Mouse (Mus musculus): ENCODE measurements around the gene Nadk2. TPM values are rescaled to one million over a fixed set of nuclear protein-coding genes. Genes with fewer than 3 reads are reported as not detected.

Nadk2 gene
- polyA plus RNA-seq (2012; ENCODE audit: insufficient read depth, insufficient read length, missing spikeins): 31.2 and 43.1 TPM in 2 replicates

DNA sequence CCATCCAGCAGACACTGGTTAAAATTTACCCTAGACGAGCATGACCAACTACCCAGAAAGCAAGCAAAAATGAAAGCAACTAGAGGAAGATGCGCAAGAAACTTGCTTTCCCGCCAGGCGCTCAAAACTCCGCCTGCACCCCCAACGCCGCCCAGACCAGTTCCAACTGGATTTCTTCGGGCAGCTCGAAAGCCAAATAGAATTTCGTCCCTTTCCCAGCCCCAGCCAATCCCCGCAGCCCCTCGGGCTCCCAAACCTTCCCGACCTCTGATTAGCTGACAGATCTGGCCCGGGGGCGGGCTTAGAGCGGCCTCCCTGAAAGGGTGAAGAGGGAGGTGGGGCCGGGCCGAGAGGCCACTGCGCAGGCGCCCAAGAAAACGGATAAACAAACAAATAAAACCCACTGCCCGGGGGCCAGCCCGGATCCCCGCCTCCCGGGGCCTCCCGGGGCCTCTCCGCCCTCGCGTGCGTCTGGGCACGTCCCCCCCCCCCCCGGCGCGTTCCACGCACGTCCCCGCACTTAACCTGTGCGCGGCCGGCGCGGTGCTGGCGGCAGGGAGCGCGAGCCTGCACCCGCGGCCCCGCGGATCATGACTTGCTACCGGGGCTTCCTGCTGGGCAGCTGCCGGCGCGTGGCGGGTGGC is at the start of gene Nadk2:
TSS of gene Nadk2 (plus strand) at position 349 of the 644 bp plus-strand sequence.
- Histone ChIP-seq H3K4me3 (ENCODE audit: insufficient read depth, low read depth, low read length) (peak within 1 kb of the TSS; percentile 75), H3K4me1 (ENCODE audit: control insufficient read depth, insufficient read depth, insufficient read length, low read length) (peaks cover 8% of the 10 kb centered on the region; the same call in 1 of the 2 replicates), H3K27ac (replicated peaks; ENCODE audit: low read depth, low read length) (peak within 1 kb of the TSS; percentile 23)

DNA sequence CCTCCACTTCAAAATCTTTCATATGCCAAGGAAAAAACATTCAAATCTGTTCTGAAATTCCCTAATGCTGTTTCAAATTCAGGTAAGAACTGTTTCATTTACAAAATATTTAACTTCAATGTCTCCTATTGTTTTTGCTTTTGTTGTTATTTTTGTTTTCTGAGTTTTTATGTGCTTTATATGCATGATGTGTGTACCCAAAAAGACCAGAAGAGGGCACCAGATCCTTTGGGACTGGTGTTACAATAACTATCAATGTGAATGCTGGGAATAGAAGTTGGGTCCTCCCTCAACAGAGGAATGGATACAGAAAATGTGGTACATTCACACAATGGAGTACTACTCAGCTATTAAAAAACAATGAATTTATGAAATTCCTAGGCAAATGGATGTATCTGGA is 15.4 kb upstream of the Nadk2 start:
- Histone ChIP-seq H3K4me3 (ENCODE audit: insufficient read depth, low read depth, low read length) (no peak overlapping the region), H3K27ac (replicated peaks; ENCODE audit: low read depth, low read length) (no peak overlapping the region), H3K4me1 (ENCODE audit: control insufficient read depth, insufficient read depth, insufficient read length, low read length) (no peaks in the 10 kb centered on the region)

- Histone ChIP-seq H3K27ac (replicated peaks; ENCODE audit: low read depth, low read length) (no peak overlapping the region), H3K4me3 (ENCODE audit: insufficient read depth, low read depth, low read length) (no peak overlapping the region), H3K4me1 (ENCODE audit: control insufficient read depth, insufficient read depth, insufficient read length, low read length) (no peaks in the 10 kb centered on the region)
These were observed 11.2 kb upstream of the Nadk2 start for GRCm38 (mm10) chr15:9059856-9060255.

DNA sequence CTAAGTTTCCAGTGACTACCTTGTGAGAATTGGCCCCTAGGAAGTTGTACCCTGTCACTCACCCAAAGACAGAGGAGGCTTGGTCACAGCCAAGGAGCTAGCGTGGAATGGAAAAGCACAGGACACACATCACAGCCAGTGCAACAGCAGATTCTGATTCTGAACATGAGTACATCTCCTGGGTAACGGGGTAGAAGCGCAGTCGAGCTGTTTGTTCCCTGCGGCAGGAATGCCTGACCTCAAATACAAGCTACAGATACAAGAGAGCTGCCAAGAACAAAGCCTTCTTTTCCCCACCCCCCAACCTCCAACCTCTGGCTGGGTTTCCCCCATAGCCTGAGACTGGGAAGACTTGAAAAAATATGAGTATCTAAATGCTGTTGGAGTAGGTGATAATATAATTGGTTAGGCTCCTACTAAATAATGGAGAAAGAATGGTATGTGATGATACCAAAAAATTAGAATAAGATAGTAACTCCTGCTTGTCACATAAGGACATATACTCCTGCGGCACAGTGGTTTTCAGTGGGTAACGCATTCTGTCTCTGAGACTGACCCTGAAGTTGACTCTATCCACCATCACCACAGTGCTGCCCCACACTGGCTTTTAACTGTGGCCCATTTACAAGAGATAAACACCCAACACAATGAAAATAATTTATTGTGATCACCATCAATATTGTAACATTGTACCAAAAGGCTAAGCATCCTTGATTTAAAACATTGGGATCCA is 9.7 kb upstream of the Nadk2 start:
- no peak overlapping the region for H3K4me3 ChIP-seq (ENCODE audit: insufficient read depth, low read depth, low read length)
- H3K27ac ChIP-seq (replicated peaks; ENCODE audit: low read depth, low read length): no peak overlapping the region
- no peaks in the 10 kb centered on the region for H3K4me1 ChIP-seq (ENCODE audit: control insufficient read depth, insufficient read depth, insufficient read length, low read length)

DNA sequence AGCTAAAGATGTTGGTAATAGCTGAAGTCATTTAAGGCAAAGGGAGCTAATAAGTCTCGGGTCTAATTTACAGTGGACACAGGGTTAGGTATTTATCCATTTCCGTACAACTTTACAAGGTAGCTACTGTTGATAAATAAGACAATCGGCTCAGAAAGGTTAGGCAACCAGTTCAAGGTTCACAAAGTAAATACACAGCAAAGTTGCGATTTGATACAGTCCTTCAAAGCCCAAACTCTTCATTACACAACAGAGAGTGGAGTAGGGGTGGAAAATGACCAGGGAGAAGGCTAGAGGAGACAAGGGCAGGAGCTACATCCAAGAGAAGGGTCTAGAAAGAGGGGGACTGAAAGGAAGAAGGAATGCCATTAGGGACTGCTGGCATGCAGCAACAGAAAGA is 2.2 kb upstream of the Nadk2 start:
- Histone ChIP-seq H3K27ac (replicated peaks; ENCODE audit: low read depth, low read length) (no peak overlapping the region), H3K4me1 (ENCODE audit: control insufficient read depth, insufficient read depth, insufficient read length, low read length) (peaks cover 6% of the 10 kb centered on the region; the same call in 1 of the 2 replicates), H3K4me3 (ENCODE audit: insufficient read depth, low read depth, low read length) (no peak overlapping the region)

DNA sequence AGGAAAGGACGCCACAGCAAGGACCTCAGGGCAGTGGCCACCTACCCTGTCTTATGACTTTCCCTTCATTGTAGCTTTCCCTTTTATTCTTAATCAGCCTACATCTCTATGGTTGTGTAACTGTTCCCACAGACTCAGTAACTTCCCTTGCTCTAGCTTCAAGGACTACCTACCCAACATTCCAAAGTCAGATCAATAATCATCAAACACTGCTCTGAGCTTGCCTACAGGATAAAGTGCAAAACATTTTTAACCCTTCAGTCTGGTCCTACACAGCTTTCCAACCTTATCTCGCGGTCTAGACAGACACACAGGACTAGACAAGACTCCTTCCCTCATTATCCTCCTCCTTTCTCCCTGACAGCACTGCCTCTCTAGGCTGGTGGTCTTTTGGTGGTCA is 707 bp upstream of the Nadk2 start:
- Histone ChIP-seq H3K27ac (replicated peaks; ENCODE audit: low read depth, low read length) (no peak overlapping the region), H3K4me1 (ENCODE audit: control insufficient read depth, insufficient read depth, insufficient read length, low read length) (peaks cover 8% of the 10 kb centered on the region; the same call in 1 of the 2 replicates), H3K4me3 (ENCODE audit: insufficient read depth, low read depth, low read length) (peak overlapping the region; percentile 72)

DNA sequence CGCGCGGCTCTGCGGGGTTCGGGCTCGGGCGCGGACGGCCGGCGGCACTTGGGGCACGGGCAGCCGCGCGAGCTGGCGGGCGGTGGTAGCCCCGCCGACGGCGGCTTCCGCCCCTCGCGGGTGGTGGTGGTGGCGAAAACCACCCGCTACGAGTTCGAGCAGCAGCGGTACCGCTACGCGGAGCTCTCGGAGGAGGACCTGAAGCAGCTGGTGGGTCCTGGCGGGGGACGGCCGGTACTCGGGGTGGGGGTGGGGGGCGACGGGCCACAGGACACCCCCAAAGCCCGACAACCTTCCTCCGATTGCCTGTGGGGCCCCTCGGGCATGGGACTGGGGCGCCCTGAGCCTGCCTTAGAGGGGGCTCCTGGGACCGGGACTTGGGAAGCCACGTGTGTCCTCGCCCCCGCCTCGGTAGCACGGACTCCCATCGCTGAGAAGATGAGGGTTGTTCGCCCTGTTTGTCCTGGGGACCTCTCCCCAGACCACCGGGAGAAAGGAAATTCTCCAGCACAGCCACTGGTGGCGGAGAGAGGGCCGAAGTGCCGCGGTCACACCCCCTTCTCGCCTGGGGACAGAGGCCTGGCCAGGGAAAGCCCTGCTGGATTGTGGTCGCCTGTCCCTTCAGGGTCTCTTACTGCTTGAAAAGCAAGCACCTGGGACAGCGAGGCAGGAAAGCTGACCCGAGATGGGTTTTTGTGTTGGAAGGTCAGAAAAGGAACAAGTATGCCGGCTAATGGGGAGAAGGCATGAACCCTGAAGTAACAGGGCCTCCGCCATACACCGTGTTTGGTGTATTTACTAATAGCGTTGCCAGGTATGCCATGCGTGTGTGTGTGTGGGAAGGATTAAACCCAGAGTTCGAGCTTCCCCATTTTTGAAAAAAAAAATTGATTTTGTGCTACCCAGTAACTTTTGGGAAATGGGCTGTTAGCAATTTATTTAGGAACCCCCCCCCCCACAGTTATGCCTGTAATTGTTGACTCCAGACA is 790 bp downstream of the Nadk2 start:
- Histone ChIP-seq H3K4me3 (ENCODE audit: insufficient read depth, low read depth, low read length) (peak overlapping the region; percentile 75), H3K27ac (replicated peaks; ENCODE audit: low read depth, low read length) (peak overlapping the region; percentile 23), H3K4me1 (ENCODE audit: control insufficient read depth, insufficient read depth, insufficient read length, low read length) (peaks cover 8% of the 10 kb centered on the region; the same call in 1 of the 2 replicates)

- Histone ChIP-seq H3K4me3 (ENCODE audit: insufficient read depth, low read depth, low read length) (peak overlapping the region; percentile 32; the same call in 1 of the 2 replicates), H3K4me1 (ENCODE audit: control insufficient read depth, insufficient read depth, insufficient read length, low read length) (peaks cover 8% of the 10 kb centered on the region; the same call in 1 of the 2 replicates), H3K27ac (replicated peaks; ENCODE audit: low read depth, low read length) (no peak overlapping the region)
These were observed 1.6 kb downstream of the Nadk2 start for GRCm38 (mm10) chr15:9072630-9073029.

DNA sequence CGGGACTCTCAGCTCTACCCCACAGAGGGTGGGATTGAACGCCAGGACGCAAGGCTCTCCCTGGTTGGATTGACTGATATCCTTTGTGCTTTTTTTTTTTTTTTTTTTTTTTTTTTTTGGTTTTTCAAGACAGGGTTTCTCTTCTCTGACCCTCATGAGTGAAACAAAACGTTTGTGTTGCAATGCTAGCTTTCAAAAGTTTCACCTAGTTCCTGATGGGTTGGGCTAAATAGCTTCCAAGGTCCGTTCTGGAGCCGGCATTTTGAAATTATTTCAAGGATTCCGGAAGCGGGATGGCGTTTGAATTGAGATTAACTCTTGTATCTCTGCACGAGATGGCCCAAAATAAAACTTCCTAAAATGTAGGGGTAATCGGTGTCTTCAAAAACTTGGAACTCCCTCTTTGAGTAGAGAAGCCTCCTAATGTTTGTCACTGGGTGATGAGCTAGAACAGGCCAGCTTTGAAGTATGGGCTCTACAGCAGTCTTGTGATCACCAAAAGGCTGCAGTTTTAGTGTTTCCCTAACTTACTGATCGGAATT is 2.1 kb downstream of the Nadk2 start:
- peak overlapping the region; percentile 32; the same call in 1 of the 2 replicates for H3K4me3 ChIP-seq (ENCODE audit: insufficient read depth, low read depth, low read length)
- peak overlapping the region; percentile 8; the same call in 1 of the 2 replicates for H3K27ac ChIP-seq (replicated peaks; ENCODE audit: low read depth, low read length)
- H3K4me1 ChIP-seq (ENCODE audit: control insufficient read depth, insufficient read depth, insufficient read length, low read length): peaks cover 8% of the 10 kb centered on the region; the same call in 1 of the 2 replicates

DNA sequence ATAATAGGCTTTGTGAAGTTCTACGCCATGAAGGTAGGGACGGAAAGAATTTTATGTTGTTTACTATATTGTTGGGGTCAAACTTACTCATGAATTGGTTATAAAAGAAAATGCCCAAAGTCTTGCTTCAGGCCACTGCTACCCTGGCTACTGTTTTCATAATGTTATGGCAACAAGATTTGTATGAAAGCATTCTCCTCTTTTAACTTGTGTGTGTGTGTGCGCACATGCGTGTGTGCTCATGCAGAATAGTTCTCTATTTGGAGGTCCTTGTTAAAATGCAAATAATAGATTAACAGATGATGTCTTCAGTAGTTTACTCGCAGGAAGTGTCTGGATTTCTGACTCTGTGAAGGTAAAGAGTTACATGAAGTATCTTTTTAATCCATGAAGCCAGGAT is 2.6 kb downstream of the Nadk2 start:
- H3K27ac ChIP-seq (replicated peaks; ENCODE audit: low read depth, low read length): no peak overlapping the region
- H3K4me3 ChIP-seq (ENCODE audit: insufficient read depth, low read depth, low read length): no peak overlapping the region
- H3K4me1 ChIP-seq (ENCODE audit: control insufficient read depth, insufficient read depth, insufficient read length, low read length): peaks cover 8% of the 10 kb centered on the region; the same call in 1 of the 2 replicates

DNA sequence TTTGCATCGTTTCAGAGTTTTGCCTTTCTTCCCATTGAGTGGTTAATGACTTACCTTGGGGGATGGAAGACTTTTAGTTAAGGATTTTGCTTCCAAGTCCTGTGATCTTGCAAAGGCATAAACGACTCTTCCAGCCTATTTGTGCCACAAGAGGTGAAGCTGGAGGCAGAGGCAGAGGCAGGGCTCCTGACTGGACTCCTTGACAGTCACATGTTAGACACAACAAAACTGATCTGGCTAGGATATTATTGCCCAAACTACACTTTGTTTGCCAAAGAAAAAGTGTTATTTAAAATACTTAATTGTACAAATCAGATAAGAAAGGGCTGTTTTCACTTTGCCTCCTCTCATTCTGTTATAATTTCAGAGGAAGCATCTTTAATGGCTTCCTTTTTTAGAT is 3.1 kb downstream of the Nadk2 start:
- peaks cover 8% of the 10 kb centered on the region; the same call in 1 of the 2 replicates for H3K4me1 ChIP-seq (ENCODE audit: control insufficient read depth, insufficient read depth, insufficient read length, low read length)
- H3K4me3 ChIP-seq (ENCODE audit: insufficient read depth, low read depth, low read length): no peak overlapping the region
- H3K27ac ChIP-seq (replicated peaks; ENCODE audit: low read depth, low read length): no peak overlapping the region

DNA sequence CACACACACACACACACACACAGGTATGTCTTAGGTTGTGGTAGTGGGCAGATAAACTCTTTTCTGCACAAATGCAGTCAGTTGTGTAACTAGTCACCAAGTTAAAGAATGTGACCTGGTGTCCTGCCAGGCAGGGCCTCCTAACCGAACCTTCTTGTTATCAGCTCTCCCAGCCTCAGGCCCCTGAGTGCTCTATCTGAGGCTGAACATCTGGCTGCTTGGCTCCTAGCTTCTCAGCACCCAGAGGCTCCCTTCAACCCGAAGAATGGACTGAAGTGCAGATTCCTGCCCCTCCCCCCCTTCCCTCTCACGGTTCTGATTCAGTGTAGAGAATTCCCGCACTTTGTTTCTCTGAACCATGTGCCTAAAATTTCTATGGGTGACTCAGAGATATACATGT is 3.6 kb downstream of the Nadk2 start:
- no peak overlapping the region for H3K27ac ChIP-seq (replicated peaks; ENCODE audit: low read depth, low read length)

DNA sequence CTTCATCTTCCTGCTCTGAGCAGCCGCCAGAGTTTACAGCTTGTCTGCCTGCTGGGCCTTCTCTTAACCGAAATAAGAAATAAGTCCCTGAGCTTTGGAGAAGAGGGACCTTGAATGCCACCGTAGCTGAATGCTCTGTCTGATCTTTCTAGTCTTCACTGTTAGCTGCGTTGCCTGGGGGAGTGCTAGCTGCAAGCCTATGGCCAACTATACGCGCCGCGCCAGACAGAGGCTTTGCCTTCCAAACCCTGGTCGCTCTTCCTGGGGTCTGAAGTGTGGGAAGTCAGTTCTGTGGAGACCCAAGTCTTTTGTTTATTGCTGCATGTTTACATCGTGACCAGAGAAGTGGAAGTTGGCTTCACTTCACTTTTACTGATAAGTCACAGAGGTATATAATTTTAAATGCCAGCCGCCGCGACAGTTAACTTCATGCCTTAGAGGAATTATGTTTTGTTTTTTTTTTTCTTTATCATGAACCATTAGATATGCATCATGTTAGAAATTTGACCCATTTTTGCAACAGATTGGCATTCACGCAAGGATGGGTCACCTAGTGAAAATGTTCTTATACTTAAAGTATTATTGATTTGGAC is 4.6 kb downstream of the Nadk2 start:
- Histone ChIP-seq H3K4me3 (ENCODE audit: insufficient read depth, low read depth, low read length) (no peak overlapping the region), H3K27ac (replicated peaks; ENCODE audit: low read depth, low read length) (no peak overlapping the region), H3K4me1 (ENCODE audit: control insufficient read depth, insufficient read depth, insufficient read length, low read length) (peaks cover 11% of the 10 kb centered on the region)

More for the DNA sequence above, 3.6 kb downstream of the Nadk2 start:
- Histone ChIP-seq H3K4me1 (ENCODE audit: control insufficient read depth, insufficient read depth, insufficient read length, low read length) (peaks cover 10% of the 10 kb centered on the region), H3K4me3 (ENCODE audit: insufficient read depth, low read depth, low read length) (no peak overlapping the region)

All from brown adipose tissue, adult 24 weeks (tissue).